ENCODE assay signal across 13 mouse cellular contexts in the genomic region with DNA sequence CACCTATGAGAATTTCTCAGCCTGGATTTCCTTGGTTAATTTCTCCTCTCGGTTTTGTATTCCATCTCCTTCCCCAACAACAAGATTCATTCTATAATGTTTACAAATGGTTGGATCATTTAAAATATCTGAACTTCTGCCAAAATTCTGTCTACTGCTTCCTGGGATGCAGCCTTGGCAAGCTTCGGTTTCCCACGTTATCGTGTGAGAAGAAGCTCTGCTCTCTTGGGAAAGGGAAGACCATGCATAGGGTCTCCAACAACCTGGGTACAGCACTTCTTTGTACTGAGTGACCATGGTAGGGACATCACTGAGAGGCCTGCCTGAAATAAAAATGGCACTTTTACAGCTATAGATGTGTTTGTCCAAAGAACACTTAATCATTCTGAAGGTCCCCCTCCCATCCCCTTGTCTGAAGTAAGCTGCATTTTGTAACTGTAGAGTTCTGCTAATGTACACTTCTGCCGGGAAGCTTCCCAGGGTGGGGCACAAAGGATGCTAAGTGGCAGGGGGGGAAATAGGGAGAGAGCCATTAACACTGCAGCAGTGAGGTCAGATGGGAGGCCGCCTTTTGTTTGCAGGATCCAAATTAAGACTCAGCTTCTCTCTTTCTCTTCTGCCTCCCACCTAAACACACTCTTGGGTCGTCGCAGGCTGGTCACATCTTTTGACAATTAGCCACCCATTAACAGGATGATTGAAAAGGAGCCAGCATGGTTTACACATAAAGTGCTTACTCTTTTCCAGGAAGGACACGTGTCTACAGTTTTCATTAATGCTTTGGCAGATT.
DNase-seq lines count a peak whose midpoint lies in the region; ATAC-seq lines count a peak whose summit lies in the region.
"Had no signal": no experiment of that assay in that cellular context is flagged by ENCODE, and none has a peak within 500 bp of the region (broad histone marks: within the 10 kb centered on the region; RNA-seq: fewer than 3 reads in every experiment).

No protein-coding gene starts in this region.

- no peaks in the 10 kb centered on the region for H3K27me3 ChIP-seq in hindbrain, embryonic 10.5 days (ENCODE audit: insufficient read depth, poor library complexity, severe bottlenecking)
- no peaks in the 10 kb centered on the region for H3K27me3 ChIP-seq in hindbrain, embryonic 14.5 days (ENCODE audit: control insufficient read depth, insufficient read depth, low read length)
- H3K27me3 ChIP-seq in midbrain, embryonic 13.5 days: no peaks in the 10 kb centered on the region
- H3K27me3 ChIP-seq in midbrain, embryonic 15.5 days (replicated peaks): no peaks in the 10 kb centered on the region
- H3K27me3 ChIP-seq in forebrain, embryonic 14.5 days (replicated peaks; ENCODE audit: control insufficient read depth, insufficient read depth, low read length): 0 out of 2 replicates have a peak, but pooled peaks cover 3% of the 10 kb centered on the region

- no peak overlapping the region for H3K4me2 ChIP-seq in hindbrain, embryonic 14.5 days (replicated peaks)
- H3K4me2 ChIP-seq in midbrain, embryonic 13.5 days (replicated peaks): no peak overlapping the region
- no peak overlapping the region for H3K4me2 ChIP-seq in midbrain, embryonic 15.5 days
- peak overlapping the region; percentile 23; the same call in 1 of the 2 replicates for H3K4me2 ChIP-seq in forebrain, embryonic 14.5 days (ENCODE audit: low read length)

- H3K36me3 ChIP-seq in hindbrain, embryonic 10.5 days: no peaks in the 10 kb centered on the region
- H3K36me3 ChIP-seq in hindbrain, embryonic 14.5 days (replicated peaks; ENCODE audit: control insufficient read depth, insufficient read depth): no peaks in the 10 kb centered on the region
- H3K36me3 ChIP-seq in midbrain, embryonic 13.5 days: no peaks in the 10 kb centered on the region
- no peaks in the 10 kb centered on the region for H3K36me3 ChIP-seq in midbrain, embryonic 15.5 days (replicated peaks)
- H3K36me3 ChIP-seq in forebrain, embryonic 14.5 days (ENCODE audit: control insufficient read depth, insufficient read depth, low read length): no peaks in the 10 kb centered on the region

- peaks cover 8% of the 10 kb centered on the region for H3K4me1 ChIP-seq in hindbrain, embryonic 10.5 days (replicated peaks)
- H3K4me1 ChIP-seq in hindbrain, embryonic 14.5 days (replicated peaks; ENCODE audit: control insufficient read depth, insufficient read depth, low read length): 0 out of 2 replicates have a peak, but pooled peaks cover 10% of the 10 kb centered on the region
- peaks cover 7% of the 10 kb centered on the region for H3K4me1 ChIP-seq in midbrain, embryonic 13.5 days (replicated peaks)
- 0 out of 2 replicates have a peak, but pooled peaks cover 3% of the 10 kb centered on the region for H3K4me1 ChIP-seq in midbrain, embryonic 15.5 days
- H3K4me1 ChIP-seq in forebrain, embryonic 14.5 days (ENCODE audit: control insufficient read depth, insufficient read depth, low read length): peaks cover 4% of the 10 kb centered on the region; the same call in 1 of the 2 replicates

- no peaks in the 10 kb centered on the region for H3K9me3 ChIP-seq in hindbrain, embryonic 10.5 days
- no peaks in the 10 kb centered on the region for H3K9me3 ChIP-seq in hindbrain, embryonic 14.5 days (ENCODE audit: control insufficient read depth, low read length)
- no peaks in the 10 kb centered on the region for H3K9me3 ChIP-seq in midbrain, embryonic 13.5 days
- H3K9me3 ChIP-seq in midbrain, embryonic 15.5 days: no peaks in the 10 kb centered on the region
- H3K9me3 ChIP-seq in forebrain, embryonic 14.5 days (replicated peaks; ENCODE audit: control insufficient read depth, low read length): no peaks in the 10 kb centered on the region

- 50% methylated on average over 9 of the region's 9 CpGs for WGBS in hindbrain, embryonic 10.5 days
- WGBS in hindbrain, embryonic 14.5 days: 30% methylated on average over 9 of the region's 9 CpGs
- 44% methylated on average over 9 of the region's 9 CpGs for WGBS in midbrain, embryonic 13.5 days
- 47% methylated on average over 9 of the region's 9 CpGs for WGBS in midbrain, embryonic 15.5 days
- WGBS in forebrain, embryonic 14.5 days: 17% methylated on average over 9 of the region's 9 CpGs

- no peak overlapping the region for H3K4me3 ChIP-seq in hindbrain, embryonic 10.5 days
- H3K4me3 ChIP-seq in hindbrain, embryonic 14.5 days (replicated peaks; ENCODE audit: low read length): no peak overlapping the region
- H3K4me3 ChIP-seq in midbrain, embryonic 13.5 days (replicated peaks): no peak overlapping the region
- no peak overlapping the region for H3K4me3 ChIP-seq in midbrain, embryonic 15.5 days
- H3K4me3 ChIP-seq in forebrain, embryonic 14.5 days (ENCODE audit: low read depth, low read length): no peak overlapping the region
- H3K4me3 ChIP-seq: gastrocnemius, adult 2 months had no signal

- no peak overlapping the region for H3K9ac ChIP-seq in hindbrain, embryonic 14.5 days
- H3K9ac ChIP-seq in midbrain, embryonic 13.5 days (replicated peaks): no peak overlapping the region
- no peak overlapping the region for H3K9ac ChIP-seq in midbrain, embryonic 15.5 days
- no peak overlapping the region for H3K9ac ChIP-seq in forebrain, embryonic 14.5 days (ENCODE audit: low read length)

- no peak for DNase-seq in hindbrain, embryonic 10.5 days (ENCODE audit: low spot score)
- DNase-seq in hindbrain, embryonic 14.5 days (ENCODE audit: low spot score): no peak
- DNase-seq in forebrain, embryonic 14.5 days (ENCODE audit: low spot score): peak; percentile 67
- peak; percentile 63 for DNase-seq in retina, postnatal 1 day
- DNase-seq in adrenal gland, postnatal 36 days: no peak
- DNase-seq in cerebellum, adult 8-10 months: no peak
- DNase-seq: adrenal gland, postnatal 10 days; gastrocnemius, adult 2 months; heart, postnatal 36 days; right cerebral cortex, adult 18-20 months had no signal

- ATAC-seq in hindbrain, embryonic 14.5 days (ENCODE audit: low FRiP score): no peak
- ATAC-seq in midbrain, embryonic 13.5 days: peak; percentile 37; the same call in 1 of the 2 replicates
- ATAC-seq in midbrain, embryonic 15.5 days (replicated peaks): no peak
- peak; percentile 63; the same call in 1 of the 2 replicates for ATAC-seq in forebrain, embryonic 14.5 days
- ATAC-seq: intestine, postnatal 0 days had no signal

- H3K27ac ChIP-seq in hindbrain, embryonic 10.5 days: peak overlapping the region; percentile 45
- no peak overlapping the region for H3K27ac ChIP-seq in hindbrain, embryonic 14.5 days
- peak overlapping the region; percentile 25; the same call in 1 of the 2 replicates for H3K27ac ChIP-seq in midbrain, embryonic 13.5 days
- H3K27ac ChIP-seq in midbrain, embryonic 15.5 days: no peak overlapping the region
- H3K27ac ChIP-seq in forebrain, embryonic 14.5 days (ENCODE audit: low read depth, low read length): no peak overlapping the region
- H3K27ac ChIP-seq: gastrocnemius, adult 2 months had no signal

Comparison
In these comparisons a context has a peak if more than half of its experiments do, and no peak if none do; other contexts are left out.
1. H3K27ac ChIP-seq: peak in hindbrain, embryonic 10.5 days (single experiment) and midbrain, embryonic 13.5 days (single experiment); none in hindbrain, embryonic 14.5 days (single experiment), midbrain, embryonic 15.5 days (single experiment) and forebrain, embryonic 14.5 days (single experiment).
2. ATAC-seq: peak in midbrain, embryonic 13.5 days (single experiment) and forebrain, embryonic 14.5 days (single experiment); none in hindbrain, embryonic 14.5 days (single experiment) and midbrain, embryonic 15.5 days (single experiment).
3. DNase-seq: peak in forebrain, embryonic 14.5 days (single experiment) and retina, postnatal 1 day (single experiment); none in hindbrain, embryonic 10.5 days (single experiment), hindbrain, embryonic 14.5 days (single experiment), adrenal gland, postnatal 36 days (0 of 2) and cerebellum, adult 8-10 months (single experiment).